Mouse (Mus musculus) embryonic fibroblast, embryonic 13.5 days (primary cell): ENCODE data around the gene Gtf2a2.

Experiments
- CTCF ChIP-seq: IDR thresholded peaks from 2 replicates; pipeline ENCODE4 v1.5.1; 2011; ENCODE audit warnings: mild to moderate bottlenecking, control low read depth, low read length, moderate library complexity, borderline replicate concordance; ENCODE audit not compliant: insufficient read depth
- POLR2A ChIP-seq: IDR thresholded peaks from 2 replicates; pipeline ENCODE4 v1.6.1; 2011; ENCODE audit warnings: low read depth, mild to moderate bottlenecking, control low read depth, low read length, moderate library complexity

DNA sequence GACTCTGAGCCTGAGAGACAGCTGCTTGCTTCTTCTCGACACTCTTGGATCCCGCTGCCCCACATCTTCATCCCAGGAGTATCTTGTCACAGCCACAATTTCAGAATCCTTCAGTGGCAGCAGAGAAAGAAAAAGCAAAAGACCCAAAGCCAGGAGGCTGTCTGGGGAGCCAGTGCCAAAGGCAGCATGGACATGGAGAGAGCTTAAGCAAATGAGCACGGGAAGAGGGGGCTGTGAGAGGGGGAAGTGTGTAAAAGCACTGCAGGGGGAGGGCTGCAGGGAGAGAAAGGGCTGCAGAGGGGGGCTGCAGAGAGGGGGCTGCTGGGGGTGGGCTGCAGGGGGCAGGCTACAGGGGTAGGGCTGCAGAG is 37.0 kb downstream of the Gtf2a2 start:
- no peak for TF ChIP-seq CTCF
- no peak for TF ChIP-seq POLR2A
